Mouse (Mus musculus): Measurements from ENCODE around the gene Dlgap4.

GRCm38 (mm10) chr2:156571521-156571920 is 42.0 kb upstream of the Dlgap4 start:
- TF ChIP-seq POLR2A (IDR thresholded peaks at IDR 0.05; ENCODE audit: borderline replicate concordance, extremely low read depth, low read depth, low read length) (no peak), CTCF (IDR thresholded peaks at IDR 0.05; ENCODE audit: insufficient read depth, low read length) (no peak)

Measured in lung, adult 2 months (tissue).